Mouse (Mus musculus): Measurements from ENCODE around the gene Tmem44. TPM values are rescaled to one million over a fixed set of nuclear protein-coding genes. Genes with fewer than 3 reads are reported as not detected.

Gene Tmem44
- polyA plus RNA-seq, 1 experiment from 2014 or later = 39.3 TPM

GRCm38 (mm10) chr16:30497307-30497706 lies 53.3 kb downstream of the Tmem44 start:
- Histone ChIP-seq H3K4me1 (replicated peaks) (peaks cover 17% of the 10 kb centered on the region), H3K4me3 (no peak overlapping the region), H3K36me3 (no peaks in the 10 kb centered on the region), H3K9me3 (no peaks in the 10 kb centered on the region), H3K27me3 (ENCODE audit: insufficient read depth, poor library complexity, severe bottlenecking) (no peaks in the 10 kb centered on the region; the same call in 1 of the 2 replicates), H3K27ac (no peak overlapping the region)
- WGBS = 92% methylated on average over 5 of the region's 5 CpGs
- no peak for DNase-seq (ENCODE audit: low spot score)

GRCm38 (mm10) chr16:30494883-30495282 lies 55.8 kb downstream of the Tmem44 start:
- H3K27me3 ChIP-seq (ENCODE audit: insufficient read depth, poor library complexity, severe bottlenecking) = no peaks in the 10 kb centered on the region
- H3K4me1 ChIP-seq (replicated peaks) = peaks cover 21% of the 10 kb centered on the region
- 88% methylated on average over 6 of the region's 6 CpGs for WGBS

GRCm38 (mm10) chr16:30491742-30492141 lies 58.9 kb downstream of the Tmem44 start:
- H3K9me3 ChIP-seq = no peaks in the 10 kb centered on the region
- no peaks in the 10 kb centered on the region for H3K27me3 ChIP-seq (ENCODE audit: insufficient read depth, poor library complexity, severe bottlenecking)
- H3K4me1 ChIP-seq (replicated peaks) = peaks cover 15% of the 10 kb centered on the region
- no peak overlapping the region for H3K4me3 ChIP-seq
- H3K27ac ChIP-seq = no peak overlapping the region
- WGBS = 83% methylated on average over 4 of the region's 4 CpGs
- no peak for DNase-seq (ENCODE audit: low spot score)
- H3K36me3 ChIP-seq = no peaks in the 10 kb centered on the region

More at GRCm38 (mm10) chr16:30494883-30495282, 55.8 kb downstream of the Tmem44 start:
- Histone ChIP-seq H3K36me3 (no peaks in the 10 kb centered on the region), H3K4me3 (no peak overlapping the region), H3K9me3 (no peaks in the 10 kb centered on the region), H3K27ac (no peak overlapping the region)
- no peak for DNase-seq (ENCODE audit: low spot score)

GRCm38 (mm10) chr16:30490791-30491190 lies 59.9 kb downstream of the Tmem44 start:
- WGBS = 75% methylated on average over 2 of the region's 2 CpGs
- Histone ChIP-seq H3K9me3 (no peaks in the 10 kb centered on the region), H3K27me3 (ENCODE audit: insufficient read depth, poor library complexity, severe bottlenecking) (no peaks in the 10 kb centered on the region), H3K27ac (no peak overlapping the region), H3K4me1 (replicated peaks) (peaks cover 15% of the 10 kb centered on the region), H3K36me3 (no peaks in the 10 kb centered on the region), H3K4me3 (no peak overlapping the region)
- no peak for DNase-seq (ENCODE audit: low spot score)

GRCm38 (mm10) chr16:30490316-30490715 lies 60.3 kb downstream of the Tmem44 start:
- H3K27me3 ChIP-seq (ENCODE audit: insufficient read depth, poor library complexity, severe bottlenecking) = no peaks in the 10 kb centered on the region
- no peaks in the 10 kb centered on the region for H3K9me3 ChIP-seq
- no peaks in the 10 kb centered on the region for H3K36me3 ChIP-seq
- no peak for DNase-seq (ENCODE audit: low spot score)
- 38% methylated on average over 4 of the region's 4 CpGs for WGBS
- no peak overlapping the region for H3K4me3 ChIP-seq
- H3K27ac ChIP-seq = no peak overlapping the region
- H3K4me1 ChIP-seq (replicated peaks) = peaks cover 15% of the 10 kb centered on the region

GRCm38 (mm10) chr16:30489662-30490061 lies 61.0 kb downstream of the Tmem44 start:
- H3K4me3 ChIP-seq = no peak overlapping the region
- H3K27ac ChIP-seq = no peak overlapping the region
- peaks cover 15% of the 10 kb centered on the region for H3K4me1 ChIP-seq (replicated peaks)
- WGBS = 89% methylated on average over 4 of the region's 4 CpGs
- no peaks in the 10 kb centered on the region for H3K36me3 ChIP-seq
- no peaks in the 10 kb centered on the region for H3K9me3 ChIP-seq
- H3K27me3 ChIP-seq (ENCODE audit: insufficient read depth, poor library complexity, severe bottlenecking) = no peaks in the 10 kb centered on the region
- DNase-seq (ENCODE audit: low spot score) = no peak

- Histone ChIP-seq H3K9me3 (no peaks in the 10 kb centered on the region), H3K36me3 (no peaks in the 10 kb centered on the region), H3K27me3 (ENCODE audit: insufficient read depth, poor library complexity, severe bottlenecking) (no peaks in the 10 kb centered on the region), H3K4me1 (replicated peaks) (peaks cover 15% of the 10 kb centered on the region), H3K4me3 (no peak overlapping the region), H3K27ac (no peak overlapping the region)
- no peak for DNase-seq (ENCODE audit: low spot score)
- 68% methylated on average over 4 of the region's 4 CpGs for WGBS
These were observed 64.1 kb downstream of the Tmem44 start for GRCm38 (mm10) chr16:30486498-30486897.

GRCm38 (mm10) chr16:30477791-30478190 lies 72.9 kb downstream of the Tmem44 start:
- no peak for DNase-seq (ENCODE audit: low spot score)
- Histone ChIP-seq H3K9me3 (no peaks in the 10 kb centered on the region), H3K4me3 (no peak overlapping the region), H3K36me3 (no peaks in the 10 kb centered on the region), H3K27me3 (ENCODE audit: insufficient read depth, poor library complexity, severe bottlenecking) (no peaks in the 10 kb centered on the region), H3K27ac (no peak overlapping the region), H3K4me1 (replicated peaks) (peaks cover 13% of the 10 kb centered on the region; the same call in 1 of the 2 replicates)
- 90% methylated on average over 5 of the region's 5 CpGs for WGBS

GRCm38 (mm10) chr16:30477006-30477405 lies 73.6 kb downstream of the Tmem44 start:
- Histone ChIP-seq H3K4me1 (replicated peaks) (peaks cover 13% of the 10 kb centered on the region; the same call in 1 of the 2 replicates), H3K27ac (no peak overlapping the region), H3K27me3 (ENCODE audit: insufficient read depth, poor library complexity, severe bottlenecking) (no peaks in the 10 kb centered on the region), H3K4me3 (no peak overlapping the region), H3K9me3 (no peaks in the 10 kb centered on the region), H3K36me3 (no peaks in the 10 kb centered on the region)
- DNase-seq (ENCODE audit: low spot score) = no peak
- WGBS = 46% methylated on average over 3 of the region's 3 CpGs

GRCm38 (mm10) chr16:30475633-30476461 lies 74.8 kb downstream of the Tmem44 start:
- no peaks in the 10 kb centered on the region for H3K27me3 ChIP-seq (ENCODE audit: insufficient read depth, poor library complexity, severe bottlenecking)
- H3K36me3 ChIP-seq = no peaks in the 10 kb centered on the region
- H3K27ac ChIP-seq = no peak overlapping the region
- no peak overlapping the region for H3K4me3 ChIP-seq
- WGBS = 75% methylated on average over 10 of the region's 10 CpGs
- H3K4me1 ChIP-seq (replicated peaks) = peaks cover 13% of the 10 kb centered on the region; the same call in 1 of the 2 replicates
- H3K9me3 ChIP-seq = peaks cover 9% of the 10 kb centered on the region; the same call in 1 of the 2 replicates
- DNase-seq (ENCODE audit: low spot score) = no peak

GRCm38 (mm10) chr16:30472447-30472846 lies 78.2 kb downstream of the Tmem44 start:
- no peaks in the 10 kb centered on the region for H3K36me3 ChIP-seq
- H3K27ac ChIP-seq = no peak overlapping the region
- peaks cover 13% of the 10 kb centered on the region; the same call in 1 of the 2 replicates for H3K4me1 ChIP-seq (replicated peaks)
- WGBS = 61% methylated on average over 5 of the region's 5 CpGs
- no peaks in the 10 kb centered on the region for H3K27me3 ChIP-seq (ENCODE audit: insufficient read depth, poor library complexity, severe bottlenecking)
- peaks cover 9% of the 10 kb centered on the region; the same call in 1 of the 2 replicates for H3K9me3 ChIP-seq
- DNase-seq (ENCODE audit: low spot score) = no peak
- no peak overlapping the region for H3K4me3 ChIP-seq

- no peak overlapping the region for H3K27ac ChIP-seq
These were observed 78.7 kb downstream of the Tmem44 start for GRCm38 (mm10) chr16:30471912-30472311.

GRCm38 (mm10) chr16:30468944-30469343 lies 81.7 kb downstream of the Tmem44 start:
- no peaks in the 10 kb centered on the region for H3K27me3 ChIP-seq (ENCODE audit: insufficient read depth, poor library complexity, severe bottlenecking)
- peaks cover 9% of the 10 kb centered on the region; the same call in 1 of the 2 replicates for H3K9me3 ChIP-seq
- DNase-seq (ENCODE audit: low spot score) = no peak
- no peak overlapping the region for H3K4me3 ChIP-seq
- no peaks in the 10 kb centered on the region for H3K4me1 ChIP-seq (replicated peaks)
- 93% methylated on average over 6 of the region's 6 CpGs for WGBS
- H3K36me3 ChIP-seq = no peaks in the 10 kb centered on the region
- H3K27ac ChIP-seq = no peak overlapping the region

More at GRCm38 (mm10) chr16:30471912-30472311, 78.7 kb downstream of the Tmem44 start:
- Histone ChIP-seq H3K4me1 (replicated peaks) (peaks cover 12% of the 10 kb centered on the region; the same call in 1 of the 2 replicates), H3K9me3 (peaks cover 9% of the 10 kb centered on the region; the same call in 1 of the 2 replicates), H3K4me3 (no peak overlapping the region), H3K36me3 (no peaks in the 10 kb centered on the region), H3K27me3 (ENCODE audit: insufficient read depth, poor library complexity, severe bottlenecking) (no peaks in the 10 kb centered on the region)
- 83% methylated on average over 2 of the region's 2 CpGs for WGBS
- DNase-seq (ENCODE audit: low spot score) = no peak

Data from hindbrain, embryonic 10.5 days (tissue).